Mouse (Mus musculus): ENCODE data around the gene Lpar4.

The Lpar4 gene

DNA sequence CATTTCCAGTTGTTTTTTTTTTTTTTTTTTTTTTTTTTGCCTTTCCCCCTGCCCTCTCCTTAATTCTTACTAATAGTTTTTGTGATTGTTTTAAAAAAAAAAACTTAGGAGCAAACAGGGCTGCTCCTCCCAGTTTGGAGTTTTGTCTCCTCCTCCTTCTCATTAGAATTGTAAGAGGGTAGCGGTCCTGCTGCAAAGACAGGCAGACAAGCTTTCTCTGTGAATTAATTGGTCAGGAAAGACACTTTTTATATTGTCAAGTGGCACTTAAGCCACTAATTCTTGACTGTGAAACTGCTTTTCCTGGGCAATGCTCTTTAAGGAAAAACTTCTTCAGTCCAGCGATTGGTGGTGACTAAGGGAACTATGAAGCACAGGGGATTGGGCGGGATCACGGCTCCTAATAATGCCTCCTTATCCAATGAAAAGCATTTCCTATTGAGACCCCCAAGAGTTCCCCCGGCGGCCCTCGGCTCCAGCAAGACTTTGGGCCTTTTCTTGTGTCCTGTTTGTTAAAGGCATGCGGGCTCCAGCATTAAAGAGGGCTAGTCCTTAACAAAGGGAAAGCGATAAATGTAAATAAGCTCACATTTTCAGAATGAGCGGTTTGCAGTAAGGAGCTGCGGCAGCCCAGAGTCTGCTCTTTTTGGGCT is at the start of gene Lpar4:
Lpar4 (plus strand) TSS at position 451 of the 653 bp plus-strand sequence.
- peak; percentile 52 for DNase-seq (ENCODE audit: inconsistent ontology term)

DNA sequence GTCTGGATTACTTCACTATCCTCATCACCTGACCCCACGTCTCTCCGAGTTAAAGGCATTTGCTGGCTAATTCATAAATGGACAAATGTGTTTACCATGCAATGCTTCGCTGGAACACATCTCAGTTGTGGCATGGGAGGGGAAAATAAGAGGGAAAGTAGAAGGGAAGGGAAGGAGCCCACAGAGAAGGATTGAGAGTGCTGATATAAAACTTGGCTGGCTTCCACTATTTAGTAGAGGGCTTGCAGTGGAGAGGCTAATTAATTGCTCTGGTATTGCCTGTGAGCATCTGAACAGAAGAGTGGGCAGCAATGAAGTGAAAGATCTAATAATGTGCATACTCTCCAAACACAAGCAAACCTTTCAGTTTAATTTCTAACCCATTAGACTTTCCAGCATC is 49.0 kb upstream of the Lpar4 start:
- DNase-seq (ENCODE audit: inconsistent ontology term), result peak; percentile 27

DNA sequence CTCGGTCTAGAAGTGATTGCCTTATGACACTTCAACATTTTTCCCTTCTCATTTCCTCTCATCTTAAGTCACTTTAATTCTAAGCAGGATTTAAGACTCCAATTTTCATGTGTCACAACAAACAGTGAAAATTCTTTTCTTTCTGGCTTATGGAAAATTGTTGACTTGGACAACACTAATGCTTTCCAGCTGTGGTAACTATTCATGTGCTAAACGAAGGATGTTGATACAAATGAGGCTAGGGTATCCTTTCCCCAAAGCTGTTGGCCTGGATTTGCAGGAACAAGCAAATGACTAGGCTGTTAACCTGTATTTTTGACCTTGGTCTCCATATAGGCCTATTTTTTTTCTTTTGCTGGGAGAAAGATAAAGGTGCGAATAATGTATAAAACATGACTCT is 48.5 kb upstream of the Lpar4 start:
- DNase-seq (ENCODE audit: inconsistent ontology term), result no peak

DNA sequence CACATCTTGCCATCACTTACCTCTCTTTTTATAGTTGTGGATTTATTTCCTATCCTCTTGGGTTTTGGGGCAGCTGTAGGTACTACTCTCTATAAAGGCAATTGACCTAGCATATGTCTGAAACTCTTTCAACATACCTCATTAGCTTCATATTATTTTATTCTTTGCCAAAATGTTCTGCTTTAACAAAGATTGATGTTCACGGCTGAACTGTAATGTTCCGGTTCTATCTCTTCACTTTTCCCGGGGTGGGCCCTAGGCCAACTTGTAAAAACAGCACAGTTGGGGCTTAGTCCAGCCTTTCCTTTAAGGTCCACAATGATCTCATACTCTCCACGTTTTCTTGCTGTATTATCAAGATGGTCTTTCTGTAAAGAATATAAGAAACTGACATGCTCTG is 48.1 kb upstream of the Lpar4 start:
- no peak for DNase-seq (ENCODE audit: inconsistent ontology term)

DNA sequence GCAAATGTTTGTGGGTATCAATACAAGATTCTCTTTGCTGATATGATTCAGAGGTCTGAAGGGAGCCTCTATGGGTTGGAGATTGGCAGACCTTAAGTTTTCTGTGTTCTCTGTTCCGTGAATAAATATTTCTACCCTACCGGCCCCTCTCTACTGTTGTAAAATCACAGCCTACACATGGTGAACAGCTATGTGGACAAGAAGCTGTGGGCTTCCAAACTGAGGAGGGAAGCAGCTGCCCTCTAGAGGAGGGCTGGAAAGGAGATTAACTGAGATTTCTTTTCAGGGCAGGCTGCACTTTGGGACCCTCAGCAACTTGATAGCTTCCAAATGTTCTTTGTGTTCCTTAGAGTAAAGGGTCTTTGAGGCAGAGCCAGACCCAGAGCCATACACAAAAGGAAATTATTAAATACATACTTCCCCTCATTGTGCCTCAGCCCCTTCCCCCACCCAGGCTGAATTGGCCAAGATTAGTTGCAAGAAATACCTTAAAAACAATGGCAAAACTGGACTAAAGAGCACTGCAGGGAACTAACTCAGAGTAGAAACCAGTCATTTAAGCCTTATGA is 22.6 kb upstream of the Lpar4 start:
- DNase-seq (ENCODE audit: inconsistent ontology term), result no peak

DNA sequence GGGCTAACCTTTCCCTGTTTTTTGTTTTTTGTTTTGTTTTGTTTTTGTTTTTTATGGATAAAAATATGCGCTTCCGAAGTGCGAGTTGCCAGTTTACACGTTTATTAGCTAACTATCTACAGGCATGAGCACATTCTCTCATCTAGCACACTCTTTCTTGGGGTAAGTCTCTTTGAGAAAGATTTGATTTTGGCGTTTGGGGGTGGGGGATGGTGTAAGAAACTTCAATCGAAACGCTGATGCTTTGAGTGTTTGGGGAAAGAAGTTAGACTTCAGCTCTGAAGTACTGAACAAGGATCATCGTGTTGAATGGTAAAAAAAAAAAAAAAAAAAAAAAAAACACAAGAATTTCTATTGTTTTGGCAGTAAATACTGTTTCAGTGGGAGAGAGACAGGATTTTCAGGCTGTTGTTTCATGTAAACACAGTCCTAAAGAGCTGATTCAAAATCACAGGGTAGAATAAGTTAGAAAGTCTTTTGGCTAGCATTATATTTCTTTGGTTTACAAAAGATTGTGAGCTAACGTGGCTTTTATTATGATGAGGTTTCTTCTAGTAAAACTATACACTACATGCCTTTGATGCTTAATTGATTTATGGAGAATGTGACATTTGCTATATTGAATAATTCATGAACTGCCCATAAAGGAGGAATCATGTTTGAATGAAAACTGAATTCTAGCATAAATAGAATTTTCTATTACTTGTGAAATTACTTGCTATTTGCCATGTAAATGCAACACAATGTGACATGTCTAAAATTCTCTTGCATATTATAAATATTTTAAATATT is 599 bp downstream of the Lpar4 start:
- DNase-seq (ENCODE audit: inconsistent ontology term), result no peak

DNA sequence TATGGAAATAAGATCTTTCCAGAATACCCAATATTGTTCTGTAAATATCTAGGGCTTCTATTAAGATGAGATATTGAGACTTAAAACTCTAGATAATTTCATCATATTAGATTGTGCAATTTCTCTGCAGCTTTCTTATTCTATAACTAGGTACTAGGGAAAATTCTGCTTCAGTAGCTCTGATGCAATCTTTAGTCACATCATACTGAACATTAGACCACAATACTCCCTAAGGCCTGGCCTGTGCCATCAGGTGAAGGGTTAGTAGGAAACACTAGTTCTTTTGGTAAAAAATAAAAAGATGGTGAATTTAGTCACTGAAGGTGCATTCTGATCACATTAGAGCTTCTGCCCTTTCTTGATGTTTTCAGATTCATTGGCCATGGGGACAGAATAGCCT is 4.1 kb downstream of the Lpar4 start:
- no peak for DNase-seq (ENCODE audit: inconsistent ontology term)

DNA sequence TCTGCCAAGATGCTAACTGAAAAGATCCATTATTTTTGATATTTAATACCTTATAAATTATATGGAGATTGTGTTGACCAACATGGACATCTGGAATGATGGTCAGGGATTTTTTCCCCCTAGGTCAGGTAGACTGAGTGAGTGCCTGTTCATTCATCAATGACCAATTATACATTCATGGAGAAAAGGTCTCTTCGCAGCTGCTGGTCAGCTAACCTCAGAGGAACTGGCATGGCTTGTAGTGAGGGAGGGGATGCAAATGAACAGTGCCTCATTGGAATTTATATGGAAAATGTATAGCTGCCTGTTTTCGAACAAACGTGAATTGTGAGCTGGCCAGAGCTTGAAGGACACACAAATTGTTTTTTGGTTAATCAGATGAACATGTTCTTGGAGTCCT is 18.9 kb downstream of the Lpar4 start:
- DNase-seq (ENCODE audit: inconsistent ontology term), result no peak

DNA sequence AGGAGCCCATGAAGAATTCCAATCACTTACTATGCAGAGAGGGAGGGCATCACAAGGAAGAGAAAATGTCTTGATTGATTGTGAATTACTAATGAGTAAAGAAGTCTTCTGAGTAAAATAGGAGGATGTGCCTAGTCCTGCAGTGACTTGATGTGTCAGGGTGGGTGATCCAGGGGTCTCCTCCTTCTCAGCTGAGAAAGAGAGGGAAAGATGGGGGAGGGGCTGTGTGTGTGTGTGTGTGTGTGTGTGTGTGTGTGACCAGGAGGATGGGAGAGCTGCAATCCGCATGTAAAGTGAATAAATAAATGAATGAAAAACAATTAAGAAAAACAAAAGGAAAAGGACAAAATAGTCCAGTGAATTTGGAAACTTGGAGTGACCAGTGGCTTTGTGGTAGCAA is 30.1 kb downstream of the Lpar4 start:
- DNase-seq (ENCODE audit: inconsistent ontology term), result no peak

DNA sequence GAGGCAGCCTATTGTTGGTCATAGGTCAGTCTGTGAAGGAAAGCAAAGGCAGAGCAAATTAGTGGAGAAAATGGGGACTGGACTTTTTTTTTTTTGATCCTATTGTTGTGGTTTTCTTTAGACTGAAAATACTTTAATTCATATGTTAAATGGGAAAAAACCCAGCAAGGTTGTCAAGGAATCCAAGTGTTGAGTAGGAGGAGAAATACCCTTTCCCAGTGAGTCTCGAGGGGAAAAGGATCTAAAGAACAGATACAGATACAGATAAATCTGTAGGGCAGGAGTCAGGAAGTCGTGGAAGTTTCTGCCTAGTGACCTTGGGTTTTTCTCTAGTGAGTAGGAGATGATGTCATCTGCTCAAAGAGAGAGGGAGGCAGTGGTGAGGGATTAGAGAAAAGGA is 30.6 kb downstream of the Lpar4 start:
- no peak for DNase-seq (ENCODE audit: inconsistent ontology term)

DNA sequence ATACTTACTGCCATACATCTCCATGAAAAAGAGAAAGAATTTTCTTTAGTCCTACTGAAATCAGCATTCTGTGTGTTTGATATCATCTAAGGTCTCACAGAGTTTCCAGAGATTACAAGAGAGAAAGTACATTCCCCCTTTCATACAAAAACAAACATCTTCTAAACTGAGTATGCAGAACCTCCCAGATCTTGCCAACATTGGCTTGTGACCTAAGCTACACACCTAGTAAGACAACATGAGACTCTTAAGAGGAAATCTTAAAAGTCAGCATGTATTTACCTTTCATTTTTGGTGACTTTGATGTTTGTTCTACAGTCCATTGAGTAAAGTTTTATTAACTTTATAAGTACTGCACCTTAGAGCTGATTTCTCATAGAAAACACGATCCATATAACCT is 33.4 kb downstream of the Lpar4 start:
- DNase-seq (ENCODE audit: inconsistent ontology term), result no peak

DNA sequence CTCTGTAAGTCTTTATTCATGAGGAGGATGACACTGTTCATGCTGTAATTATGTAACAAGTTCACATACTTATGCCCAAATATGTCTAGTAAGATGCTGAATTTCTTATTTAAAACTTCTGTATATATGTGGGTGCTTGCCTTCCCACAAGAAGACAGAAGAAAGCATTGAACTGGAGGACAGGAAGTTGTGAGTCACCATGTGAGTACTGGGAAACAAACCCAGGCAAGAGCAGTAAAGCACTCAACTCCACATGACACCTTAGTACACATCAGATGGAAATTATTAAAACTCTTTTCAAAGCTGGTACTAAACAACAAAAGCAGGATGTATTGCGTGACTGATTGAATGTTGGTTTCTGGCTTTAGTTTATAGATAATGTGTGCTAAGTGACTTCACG is 41.8 kb downstream of the Lpar4 start:
- DNase-seq (ENCODE audit: inconsistent ontology term), result no peak

DNA sequence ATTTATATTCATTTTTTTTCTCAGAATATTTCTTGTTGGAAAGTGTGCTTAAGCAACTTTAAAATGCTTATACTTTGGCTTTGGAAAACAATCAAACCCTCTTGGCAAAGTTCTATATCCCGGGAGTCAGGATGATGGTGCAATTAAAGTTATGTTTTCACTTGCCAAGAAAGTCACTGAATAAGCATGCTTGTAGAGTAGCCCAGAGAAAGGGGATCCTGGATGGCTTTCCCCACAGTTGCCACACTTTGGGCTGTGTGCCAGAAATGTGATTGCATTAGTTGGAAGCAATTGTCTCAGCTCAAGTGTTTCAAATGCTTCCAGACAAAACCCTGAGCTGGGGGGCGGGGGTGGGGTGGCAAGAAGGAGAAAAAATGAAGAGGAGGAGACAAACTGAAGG is 43.9 kb downstream of the Lpar4 start:
- DNase-seq (ENCODE audit: inconsistent ontology term), result peak; percentile 84

Data from Muller cell, postnatal 12 days (primary cell).